Mouse (Mus musculus) urinary bladder, postnatal 25 days (tissue): Measurements from ENCODE around the gene Sulf2.

ENCODE experiments used
- DNase-seq: peaks from one replicate; pipeline ENCODE4 v3.0.0; 2022; ENCODE audit warnings: low spot score

The Sulf2 gene

DNA sequence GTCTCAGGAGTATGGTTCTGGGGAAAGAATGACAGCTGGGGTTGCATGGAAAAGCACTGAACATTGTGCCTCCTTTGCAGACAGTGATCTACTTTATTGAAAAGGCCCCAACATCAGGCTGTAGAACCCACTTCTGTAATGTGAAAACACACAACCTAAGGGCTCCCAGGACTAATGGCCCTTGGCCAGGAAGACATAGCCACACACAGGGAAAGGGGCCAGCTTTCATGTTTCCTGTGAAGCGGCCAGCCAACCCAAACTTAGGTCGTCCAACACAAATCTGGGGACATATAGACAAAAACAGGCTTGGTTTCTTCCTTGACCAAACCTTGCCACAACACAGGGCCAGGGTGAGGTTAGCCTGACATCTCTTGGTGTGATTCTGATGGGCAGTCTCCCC, 35.5 kb downstream of the Sulf2 start:
- no peak for DNase-seq

DNA sequence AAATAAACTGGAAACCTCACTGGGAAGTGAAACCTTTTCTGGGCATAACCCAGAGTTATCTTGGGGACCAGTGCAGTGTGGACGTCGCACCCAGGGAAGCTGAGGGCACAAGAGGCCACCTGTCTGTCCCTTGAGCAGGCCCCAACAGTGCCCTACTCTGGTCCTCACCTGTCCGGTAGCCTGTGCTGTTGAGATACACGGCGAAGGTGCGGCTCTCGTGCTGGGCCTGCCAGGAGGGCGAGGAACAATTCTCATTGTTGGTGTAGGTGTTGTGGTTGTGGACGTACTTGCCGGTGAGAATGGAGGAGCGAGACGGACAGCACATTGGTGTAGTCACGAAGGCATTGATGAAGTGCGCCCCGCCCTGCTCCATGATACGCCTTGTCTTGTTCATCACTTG, 38.8 kb downstream of the Sulf2 start:
- no peak for DNase-seq

DNA sequence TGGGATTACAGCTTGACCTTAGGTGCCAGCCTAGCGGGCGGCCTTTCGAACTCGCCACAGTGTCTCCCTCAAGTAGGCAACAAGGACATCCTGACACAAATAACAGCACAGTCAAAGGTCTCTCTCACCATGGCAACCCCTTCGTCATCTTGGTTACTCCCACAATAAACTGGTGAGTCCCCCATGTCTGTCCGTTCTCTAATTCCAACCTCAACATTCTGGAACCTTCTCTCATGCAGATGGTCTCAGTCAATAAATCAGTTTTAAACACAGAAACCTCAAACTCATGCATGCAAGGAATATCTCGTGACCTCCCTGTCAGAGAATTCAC, 39.2 kb downstream of the Sulf2 start:
- no peak for DNase-seq

DNA sequence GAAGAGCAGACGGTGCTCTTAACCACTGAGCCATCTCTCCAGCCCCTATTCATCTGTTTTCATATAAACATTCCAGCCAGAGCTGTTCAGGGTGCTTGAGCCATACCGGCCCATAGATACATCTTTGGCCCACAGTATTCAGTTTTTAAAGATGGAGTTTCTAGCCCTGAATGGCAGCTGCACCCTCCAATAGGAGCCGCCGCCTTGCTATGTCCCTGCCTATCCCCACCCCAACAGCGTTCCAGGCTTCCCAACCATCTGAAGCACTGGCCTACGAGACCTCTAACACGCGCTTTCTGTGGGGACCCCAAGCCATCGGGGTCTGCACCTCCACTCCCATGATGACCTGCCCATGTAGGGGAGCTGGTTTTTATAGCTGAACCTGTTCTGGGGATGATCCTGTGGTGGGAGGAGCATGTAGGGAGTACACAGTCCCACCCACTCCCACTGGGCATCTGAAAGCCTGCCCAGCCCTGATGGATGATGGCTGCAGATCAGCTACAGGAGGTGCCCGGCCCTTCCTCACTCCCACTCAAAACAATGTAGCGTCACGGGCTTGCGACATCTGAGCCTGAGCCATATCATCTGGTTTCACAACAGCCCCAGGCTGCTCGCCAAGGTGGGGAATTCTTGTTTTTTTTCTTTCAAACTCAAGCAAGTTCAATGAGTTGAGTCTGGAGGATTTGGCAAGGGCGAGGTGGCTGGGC, 39.7 kb downstream of the Sulf2 start:
- DNase-seq: peak; percentile 71

DNA sequence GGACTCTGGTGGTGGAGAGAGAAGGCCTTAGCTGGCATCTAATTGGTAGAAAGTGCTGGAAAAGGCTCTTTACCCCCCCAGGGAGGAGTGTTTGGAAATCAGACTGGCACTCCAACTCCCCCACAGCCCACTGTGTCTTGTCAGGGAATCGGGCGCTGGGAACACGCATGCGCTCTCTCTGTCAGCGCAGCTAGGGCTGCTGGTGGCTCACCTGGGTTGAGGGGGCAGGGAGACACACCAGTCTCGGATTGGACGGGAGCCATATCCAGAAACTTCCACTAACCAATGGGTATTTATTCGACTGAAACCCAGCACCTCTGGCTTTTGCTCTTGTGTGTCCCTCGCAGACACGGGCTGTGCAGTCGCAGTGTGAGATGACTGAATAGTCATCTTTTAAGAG, 42.5 kb downstream of the Sulf2 start:
- no peak for DNase-seq

DNA sequence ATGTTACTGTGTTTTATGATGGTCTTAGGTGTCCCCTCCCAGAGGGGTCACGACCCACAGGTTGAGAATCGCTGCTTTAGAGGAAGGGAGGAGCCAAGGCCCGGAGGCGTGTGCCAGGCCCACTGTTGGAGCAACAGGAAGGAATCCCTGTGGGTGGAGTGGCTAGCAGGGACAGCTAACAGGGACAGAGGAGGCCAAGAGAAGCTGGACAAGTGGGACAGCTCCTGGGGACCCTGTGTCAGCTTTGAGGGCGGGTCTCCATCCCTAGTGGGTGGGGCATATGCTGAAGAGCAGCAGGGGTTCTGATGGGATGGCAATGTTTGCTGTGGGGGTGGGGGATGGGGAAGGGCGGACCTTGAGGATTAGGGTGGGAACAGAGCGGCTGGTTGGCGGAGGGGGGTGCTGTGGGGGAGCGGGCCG, 43.6 kb downstream of the Sulf2 start:
- DNase-seq: no peak

DNA sequence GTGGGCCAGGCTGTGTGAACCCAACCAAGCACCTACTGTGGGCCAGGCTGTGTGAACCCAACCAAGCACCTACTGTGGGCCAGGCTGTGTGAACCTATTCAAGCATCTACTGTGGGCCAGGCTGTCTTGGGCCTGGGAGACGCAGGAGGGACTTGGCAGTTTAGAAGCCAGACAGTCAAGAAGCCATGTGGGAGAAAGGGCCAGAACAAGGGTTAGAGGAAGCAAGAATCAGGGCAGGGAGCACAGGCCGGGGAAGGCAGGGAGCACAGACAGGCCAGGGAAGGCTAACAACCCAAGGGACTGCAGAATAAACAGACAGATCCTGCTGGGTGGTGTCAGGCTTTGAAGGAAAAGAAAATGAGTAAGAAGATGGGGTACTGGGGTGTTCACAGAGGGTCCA, 44.2 kb downstream of the Sulf2 start:
- DNase-seq: no peak

DNA sequence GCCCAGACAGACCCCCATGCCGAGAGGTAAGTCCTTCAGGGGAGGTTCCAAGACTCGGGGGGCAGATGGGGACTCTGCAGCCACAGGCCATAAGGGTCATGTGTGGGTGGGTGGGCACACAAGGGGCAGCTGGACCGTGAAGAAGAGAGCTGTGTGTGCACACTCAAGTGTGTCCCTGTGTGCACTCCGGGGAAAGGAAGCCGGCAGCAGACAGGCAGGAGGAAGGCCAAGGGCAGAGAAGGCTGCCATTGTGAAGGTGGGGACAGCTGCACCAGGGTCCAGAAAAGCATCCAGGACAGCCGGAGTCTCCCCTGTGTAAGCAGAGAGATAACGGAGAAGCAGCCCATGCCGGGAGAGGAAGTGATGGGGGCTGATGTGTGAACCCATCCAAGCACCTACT, 44.7 kb downstream of the Sulf2 start:
- DNase-seq: no peak

DNA sequence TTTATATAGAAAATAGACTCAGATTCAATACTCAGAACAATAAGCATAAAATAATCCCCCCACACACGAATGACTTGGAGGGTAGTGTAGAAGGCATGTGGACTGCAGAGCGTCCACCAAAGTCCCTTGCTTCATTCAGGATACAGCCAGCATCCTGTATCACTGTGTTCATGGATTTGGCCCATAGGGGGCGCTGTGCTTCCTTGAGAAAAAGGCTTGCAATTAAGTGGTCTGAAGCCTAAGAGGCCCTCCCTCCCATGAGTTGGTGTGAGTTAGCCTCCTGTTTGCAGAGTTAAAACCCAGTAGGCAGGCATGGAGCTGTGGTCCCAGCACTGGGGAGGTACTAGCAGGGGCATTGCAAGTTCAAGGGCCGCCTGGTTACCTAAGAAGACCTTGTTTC, 47.1 kb downstream of the Sulf2 start:
- DNase-seq: peak; percentile 81

DNA sequence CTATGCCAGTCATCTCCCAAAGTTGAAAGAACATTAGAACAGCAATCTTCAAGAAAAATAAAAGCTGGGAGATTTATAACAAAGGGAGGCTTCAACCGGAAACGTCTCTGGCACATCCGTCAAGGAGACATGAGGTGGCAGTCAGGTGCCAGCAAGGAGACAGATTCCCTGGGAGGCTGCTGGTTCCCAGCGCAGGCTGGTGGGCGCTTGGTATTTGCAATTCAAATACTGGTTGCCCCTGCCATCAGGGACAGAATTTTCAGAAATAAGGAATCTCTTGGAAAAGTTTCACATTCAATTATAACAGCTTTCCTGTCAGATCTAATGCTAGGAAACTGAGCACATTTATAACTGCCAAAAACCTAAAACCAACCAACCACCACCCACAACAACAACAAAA, 47.6 kb downstream of the Sulf2 start:
- DNase-seq: no peak

DNA sequence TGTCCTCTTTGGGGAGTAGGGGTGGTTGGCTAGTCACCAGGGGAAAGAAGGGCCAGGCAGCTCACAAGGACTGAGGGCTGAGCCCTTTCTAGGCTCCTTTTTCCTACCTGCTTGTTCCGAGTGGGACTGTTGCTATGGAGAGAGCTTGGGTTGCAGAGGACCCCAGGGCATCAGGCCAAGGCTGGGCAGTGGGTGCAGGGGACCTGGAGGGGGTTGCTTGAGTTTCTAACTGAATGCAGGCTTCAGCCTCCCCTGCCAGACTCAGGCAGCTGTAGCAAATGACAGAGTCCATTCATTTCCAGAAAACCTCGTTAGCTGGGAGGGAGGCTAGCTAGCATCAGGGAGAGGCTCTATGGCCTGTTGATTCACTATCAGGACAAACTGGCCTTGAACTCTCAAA, 48.8 kb downstream of the Sulf2 start:
- no peak for DNase-seq

DNA sequence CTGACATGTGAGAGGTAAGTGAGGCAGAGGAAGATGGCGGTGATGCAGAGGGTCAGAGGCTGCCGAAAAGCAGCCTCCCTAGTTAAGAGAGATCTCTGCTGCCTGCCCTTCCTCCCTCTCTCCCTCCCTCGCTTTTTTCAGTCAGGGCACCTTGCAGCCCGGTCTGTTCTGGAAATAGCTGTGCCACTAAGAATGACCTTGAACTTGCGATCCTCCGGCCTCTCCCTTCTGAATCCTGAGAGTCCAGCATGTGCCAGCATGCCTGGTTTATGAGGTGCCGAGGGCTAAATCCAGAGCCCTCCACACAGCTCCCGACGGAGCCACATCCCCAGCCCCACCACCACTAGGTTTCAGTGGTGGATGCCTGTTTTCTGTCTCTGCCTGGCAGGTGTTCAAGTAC, 49.6 kb downstream of the Sulf2 start:
- DNase-seq: no peak

DNA sequence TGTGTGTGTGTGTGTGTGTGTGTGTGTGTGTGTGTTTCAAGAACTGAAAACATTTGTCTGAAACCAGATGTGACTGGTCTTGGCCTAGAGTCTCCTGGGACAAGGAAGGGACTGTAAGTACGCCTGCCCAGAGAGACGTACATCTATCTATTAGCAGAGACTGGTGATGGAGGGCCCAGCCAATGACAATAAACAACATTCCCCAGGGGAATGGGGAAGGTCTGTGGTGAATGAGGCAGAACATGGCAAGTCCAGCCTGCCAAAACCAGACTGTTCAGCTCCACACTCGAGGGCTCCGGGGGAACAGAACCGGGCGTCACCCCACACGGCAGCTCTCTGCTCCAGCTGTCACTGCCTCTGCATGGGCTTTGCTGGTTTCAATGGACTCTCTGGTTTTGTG, 52.6 kb downstream of the Sulf2 start:
- no peak for DNase-seq

DNA sequence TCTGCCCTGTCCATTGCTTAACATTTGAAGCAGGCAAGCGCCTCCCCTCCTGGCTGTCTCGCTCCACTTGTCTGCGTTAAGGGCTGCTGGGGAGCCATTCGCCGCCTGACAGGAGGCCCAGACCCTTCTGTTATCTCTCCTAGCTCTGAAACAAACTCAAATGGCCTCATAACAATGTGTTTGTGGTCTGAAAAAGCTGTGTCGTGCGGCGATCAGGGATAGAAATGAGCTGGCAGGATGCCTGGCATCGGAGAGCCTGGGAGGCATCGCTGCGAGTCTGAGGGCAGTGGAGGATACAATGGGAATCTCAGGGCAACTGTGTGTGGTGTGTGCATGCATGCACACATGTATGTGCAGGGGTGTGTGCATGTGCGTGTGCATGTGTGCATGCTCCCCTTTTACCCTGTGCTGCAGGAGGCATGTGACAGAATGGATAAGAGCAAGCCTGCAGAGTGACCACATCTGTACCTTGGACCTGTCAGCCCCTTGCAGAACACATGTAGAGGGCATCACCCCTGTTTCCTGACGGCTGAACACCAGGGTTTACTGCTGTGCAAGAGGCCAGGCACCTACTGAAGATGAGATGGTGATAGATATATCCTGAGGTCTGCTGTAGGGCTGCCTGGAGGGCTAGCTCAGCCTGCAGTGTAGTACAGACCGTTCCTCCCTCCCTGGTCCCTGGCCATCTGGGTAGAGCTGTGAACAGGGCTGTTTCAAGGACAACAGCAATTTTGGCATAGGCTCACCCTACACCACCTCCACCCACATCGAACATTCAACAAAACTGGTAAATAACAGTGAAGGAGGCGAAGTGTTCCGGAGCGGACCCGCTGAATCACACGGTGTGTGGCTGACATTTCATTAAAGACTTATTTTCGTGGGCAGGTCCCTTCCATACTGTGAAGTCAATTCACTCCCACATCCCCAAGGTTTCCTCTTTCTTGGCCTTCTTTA, 54.9 kb downstream of the Sulf2 start:
- DNase-seq: no peak

DNA sequence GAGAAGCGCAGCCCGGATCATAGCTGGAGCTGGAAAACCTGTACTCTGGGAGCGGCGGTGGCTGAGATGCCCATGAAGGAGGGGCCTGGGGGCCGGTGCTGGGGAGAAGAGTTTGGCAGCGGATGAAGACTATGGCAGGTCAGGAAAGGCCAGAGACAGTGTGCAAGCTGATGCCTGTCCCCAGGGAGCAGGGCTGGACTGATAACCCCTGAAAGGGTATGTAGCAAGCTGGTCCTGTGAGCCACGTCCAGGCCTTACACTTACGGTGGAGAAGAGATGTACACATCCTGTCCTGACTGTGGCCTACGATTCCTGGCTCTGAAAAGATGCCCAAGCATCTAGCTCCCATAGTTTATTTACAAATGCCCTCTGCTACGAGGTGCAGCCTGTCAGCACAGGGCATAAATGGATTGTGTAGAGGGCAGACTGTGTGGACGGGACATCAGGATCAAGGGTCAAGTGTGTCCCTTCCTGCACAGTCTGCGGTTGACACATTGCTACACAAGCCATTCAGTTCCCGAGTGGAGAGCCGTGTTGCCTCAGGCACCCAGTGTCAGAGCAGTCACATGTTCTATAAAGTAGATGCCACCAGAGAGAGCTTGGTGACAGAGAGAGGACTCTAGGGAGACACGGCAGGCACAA, 57.0 kb downstream of the Sulf2 start:
- no peak for DNase-seq

DNA sequence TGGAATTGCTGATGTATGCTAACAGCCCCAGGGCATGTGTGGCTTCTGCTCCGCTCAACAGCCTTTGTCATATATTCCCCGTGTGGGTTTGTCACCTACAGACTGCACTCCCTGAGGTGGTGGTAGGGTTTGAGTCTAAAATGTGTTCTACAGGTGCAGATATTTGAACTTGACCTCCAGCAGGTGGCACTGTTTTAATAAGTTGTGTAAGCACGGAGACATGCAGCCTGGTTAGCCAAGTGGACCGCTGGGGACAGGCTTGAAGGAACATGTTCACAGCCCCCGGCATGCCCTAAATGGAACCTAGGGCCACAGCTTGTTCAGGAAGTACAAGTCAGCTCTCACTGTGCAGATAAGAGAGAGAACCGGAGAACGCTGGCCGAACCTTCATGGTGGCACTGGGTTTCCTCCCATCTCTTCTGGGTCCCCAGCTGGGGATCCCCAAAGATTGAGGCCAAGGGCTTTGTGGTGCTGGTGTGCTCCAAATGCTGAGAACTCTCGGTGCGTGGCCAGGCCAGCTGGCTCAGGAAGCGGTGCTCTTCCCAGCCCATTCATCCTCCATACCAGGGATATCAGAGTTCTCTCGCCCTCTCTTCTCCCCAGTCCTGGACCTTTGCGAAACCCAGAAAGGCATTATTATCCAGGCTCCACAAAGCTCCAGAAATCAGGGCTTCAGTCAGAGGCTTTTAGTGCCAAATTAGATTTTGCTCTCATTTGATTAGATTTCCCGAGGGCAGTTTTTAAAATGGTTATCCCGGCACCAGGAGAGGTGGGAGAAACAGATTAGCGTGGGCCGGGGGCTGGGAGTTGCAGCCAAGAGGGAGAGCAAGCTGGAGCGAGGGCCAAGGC, 57.8 kb downstream of the Sulf2 start:
- DNase-seq: no peak

DNA sequence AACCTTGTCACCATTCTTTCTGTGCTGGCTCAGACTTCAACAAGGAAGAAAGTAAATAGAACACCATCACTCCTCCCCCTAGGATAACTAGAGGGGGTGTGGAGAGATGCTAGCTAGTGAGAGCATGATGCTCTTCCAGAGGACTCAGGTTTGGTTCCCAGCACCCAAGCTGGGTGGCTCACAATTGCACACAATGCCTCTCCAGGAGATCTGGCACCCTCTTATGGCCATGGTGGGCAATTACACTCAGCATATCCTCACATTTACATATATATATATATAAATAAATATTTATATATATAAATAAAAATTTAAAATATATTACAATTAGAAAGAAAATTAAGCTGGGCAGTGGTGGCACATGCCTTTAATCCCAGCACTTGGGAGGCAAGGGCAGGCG, 58.6 kb downstream of the Sulf2 start:
- DNase-seq: no peak

DNA sequence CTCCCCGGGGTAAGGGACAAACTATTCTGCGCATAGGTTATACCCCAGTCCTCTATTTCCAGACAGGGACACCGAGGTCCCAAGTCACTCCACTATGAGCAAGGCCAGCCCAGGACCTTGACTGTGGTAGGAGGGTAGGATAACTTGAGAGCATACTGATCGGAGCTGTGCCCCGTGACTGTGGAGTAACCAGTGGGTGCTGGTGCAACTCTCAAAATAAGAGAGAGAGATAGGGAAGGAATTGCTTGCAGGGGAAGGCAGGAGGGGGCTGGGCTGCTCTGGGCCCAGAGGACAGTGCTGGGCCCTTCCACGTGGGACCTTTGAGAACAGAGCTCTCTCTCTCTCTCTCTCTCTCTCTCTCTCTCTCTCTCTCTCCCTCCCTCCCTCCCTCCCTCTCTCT, 59.2 kb downstream of the Sulf2 start:
- no peak for DNase-seq

DNA sequence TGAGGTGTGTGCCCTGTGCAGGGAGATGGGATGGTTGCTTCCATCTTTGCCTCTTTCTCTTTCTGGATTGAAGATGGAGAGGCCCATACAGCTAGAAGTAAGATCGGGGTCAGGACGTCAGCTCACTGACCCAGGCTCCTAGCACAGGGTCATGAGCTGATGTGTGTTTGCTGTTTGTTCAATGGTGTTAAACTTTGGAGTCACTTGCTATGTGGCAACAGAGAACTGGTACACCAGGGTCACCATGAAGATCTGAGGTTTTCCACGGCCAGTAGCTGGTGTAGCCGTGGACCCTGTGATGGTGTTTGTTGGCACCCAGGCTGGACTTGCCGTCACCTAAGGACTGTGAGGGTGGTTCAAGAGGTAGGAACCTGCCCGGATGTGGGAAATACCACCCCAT, 63.1 kb downstream of the Sulf2 start:
- no peak for DNase-seq

DNA sequence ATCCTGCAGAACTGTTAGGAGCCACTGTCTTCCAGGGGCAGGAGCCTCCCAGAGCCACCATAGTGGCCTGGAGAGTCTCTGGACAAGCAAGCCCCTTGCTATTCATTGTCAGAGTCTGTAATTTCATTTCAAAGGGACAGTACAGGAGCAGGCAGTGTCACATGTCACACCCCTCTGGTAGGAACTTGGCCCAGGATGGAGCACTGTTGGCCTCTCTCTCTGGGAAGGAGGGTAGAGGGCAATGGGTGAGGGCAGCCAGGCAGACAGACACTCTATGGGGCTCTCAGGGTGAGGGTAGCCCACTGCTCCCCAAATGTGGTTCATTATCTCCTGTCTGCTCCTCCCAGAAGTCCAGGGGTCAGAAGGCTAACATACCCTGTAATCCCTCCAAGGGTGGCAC, 63.9 kb downstream of the Sulf2 start:
- DNase-seq: no peak

DNA sequence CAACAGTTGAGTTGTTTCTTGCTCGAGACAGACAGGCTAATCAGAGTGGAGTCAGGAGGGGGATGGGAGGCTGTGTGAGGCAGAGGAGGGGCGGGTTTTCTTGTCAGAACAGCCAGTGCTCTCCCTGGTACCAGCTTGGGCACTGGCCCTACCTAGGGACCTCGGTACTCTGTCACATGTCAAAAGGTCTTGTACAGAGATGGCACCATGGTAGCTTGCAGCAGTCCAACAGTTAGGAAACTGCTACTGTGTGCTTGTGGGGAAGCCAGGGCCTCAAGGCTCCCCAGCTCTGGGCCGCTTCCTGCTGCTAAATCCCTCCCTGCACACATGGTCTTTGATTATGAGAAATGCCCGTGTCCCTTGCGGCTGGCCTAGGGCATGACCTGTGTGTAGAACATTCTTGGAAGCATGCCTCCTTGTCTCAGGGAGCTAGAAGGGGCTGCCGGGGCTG, 65.3 kb downstream of the Sulf2 start:
- no peak for DNase-seq

DNA sequence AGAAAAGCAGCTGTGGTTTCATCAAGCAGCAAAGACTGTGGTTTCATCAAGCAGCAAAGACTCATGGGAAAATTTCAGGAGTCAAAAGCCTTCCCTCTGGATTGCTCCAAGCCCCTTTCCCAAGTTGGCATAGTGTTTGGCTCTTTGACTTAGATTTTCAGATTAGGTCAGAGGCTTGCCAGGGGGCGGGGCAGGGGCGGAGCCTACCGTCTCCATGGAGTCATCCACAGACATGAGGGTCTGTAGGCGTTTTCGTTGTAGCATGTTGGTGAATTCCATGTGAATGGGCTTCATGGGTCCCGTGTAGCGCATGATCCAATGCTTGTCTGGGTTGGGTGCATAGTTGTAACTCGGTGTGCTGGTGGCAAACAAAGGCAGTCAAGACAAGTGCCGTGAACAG, 66.5 kb downstream of the Sulf2 start:
- DNase-seq: no peak
